Mouse (Mus musculus) bone marrow macrophage, adult 2 months (primary cell): ENCODE results near the gene Ank3.

Source experiments
- CTCF ChIP-seq: IDR thresholded peaks from 2 replicates; pipeline ENCODE4 v1.5.1; 2012; ENCODE audit warnings: low read depth, mild to moderate bottlenecking, low read length, moderate library complexity
- POLR2A ChIP-seq: IDR thresholded peaks from 2 replicates; pipeline ENCODE4 v1.6.1; 2012; ENCODE audit warnings: mild to moderate bottlenecking, low read depth, low read length, borderline replicate concordance

DNA sequence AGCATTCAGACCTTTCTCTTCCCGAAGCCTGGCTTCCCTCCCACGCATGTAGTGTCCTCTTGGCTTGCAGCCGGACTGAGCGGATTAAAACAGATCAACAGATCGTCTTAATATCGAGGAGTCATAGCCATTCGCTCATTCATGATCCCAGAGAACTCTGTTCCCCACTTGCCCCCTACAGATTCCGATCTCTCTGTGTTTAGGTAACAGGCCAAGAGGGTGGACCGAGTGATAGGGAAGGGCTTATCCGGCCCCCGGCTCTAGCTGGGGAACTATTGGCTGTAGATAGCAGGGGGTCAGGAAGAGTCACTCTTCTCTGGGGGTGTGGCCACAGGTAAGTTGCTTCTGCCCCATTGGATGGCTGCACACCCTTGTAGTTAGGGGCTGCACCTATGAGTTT, 525.7 kb downstream of the Ank3 start:
- TF ChIP-seq CTCF (no peak), POLR2A (no peak)
